Mouse (Mus musculus) gastrocnemius, postnatal 25 days (tissue): ENCODE measurements around the gene Hoxd9. TPM values are rescaled to one million over a fixed set of nuclear protein-coding genes. Genes with fewer than 3 reads are reported as not detected.

Experiments
- DNase-seq: peaks from one replicate; pipeline ENCODE4 v3.0.0; 2022
- total RNA-seq, 2 experiments: library from RNA; stranded (reverse); gene quantifications; 1 replicate in 1 of 2; 2 replicates in 1 of 2; pipeline ENCODE4 v1.2.3; 2021

The Hoxd9 gene
- total RNA-seq, 2 experiments from 2014 or later = 5.7 to 14.7 TPM

GRCm38 (mm10) chr2:74683471-74683951 is 14.0 kb upstream of the Hoxd9 start:
- no peak for DNase-seq

- DNase-seq = no peak
These were observed 13.4 kb upstream of the Hoxd9 start for GRCm38 (mm10) chr2:74684106-74684505.

GRCm38 (mm10) chr2:74685059-74685603 is 12.4 kb upstream of the Hoxd9 start:
- DNase-seq = no peak

GRCm38 (mm10) chr2:74686301-74686987 is 11.1 kb upstream of the Hoxd9 start:
- no peak for DNase-seq

- DNase-seq = no peak
These were observed 10.4 kb upstream of the Hoxd9 start for GRCm38 (mm10) chr2:74686988-74687697.

- DNase-seq = no peak
These were observed 9.6 kb upstream of the Hoxd9 start for GRCm38 (mm10) chr2:74687698-74688555.

GRCm38 (mm10) chr2:74688795-74689573 is 8.5 kb upstream of the Hoxd9 start:
- no peak for DNase-seq

- DNase-seq = no peak
These were observed 7.8 kb upstream of the Hoxd9 start for GRCm38 (mm10) chr2:74689574-74690337.

GRCm38 (mm10) chr2:74690338-74690716 is 7.2 kb upstream of the Hoxd9 start:
- no peak for DNase-seq

- peak; percentile 84 for DNase-seq
These were observed 6.2 kb upstream of the Hoxd9 start, which contains the start of gene Hoxd10 for GRCm38 (mm10) chr2:74691022-74691951. Hoxd10 (plus strand) TSS chr2:74691924.

- DNase-seq = no peak
These were observed 5.3 kb upstream of the Hoxd9 start for GRCm38 (mm10) chr2:74691995-74692807.

- no peak for DNase-seq
These were observed 4.6 kb upstream of the Hoxd9 start for GRCm38 (mm10) chr2:74692808-74693431.

- no peak for DNase-seq
These were observed 4.1 kb upstream of the Hoxd9 start for GRCm38 (mm10) chr2:74693432-74693827.

- DNase-seq = no peak
These were observed 3.5 kb upstream of the Hoxd9 start for GRCm38 (mm10) chr2:74694066-74694465.

GRCm38 (mm10) chr2:74695383-74695782 is 2.1 kb upstream of the Hoxd9 start:
- DNase-seq = no peak

GRCm38 (mm10) chr2:74695813-74696430 is 1.6 kb upstream of the Hoxd9 start:
- DNase-seq = no peak

GRCm38 (mm10) chr2:74696442-74697335 is 838 bp upstream of the Hoxd9 start:
- no peak for DNase-seq
